Mouse (Mus musculus) cortical plate, adult 2 months (tissue): ENCODE data around the gene Pnkd. TPM values are rescaled to one million over a fixed set of nuclear protein-coding genes. Genes with fewer than 3 reads are reported as not detected.

ENCODE experiments used
- H3K27ac ChIP-seq: fragments of 200-500 bp; 2 replicates; pipeline ENCODE4 v1.5.1; 2012; ENCODE audit warnings: low read length, control low read depth, inconsistent platforms; ENCODE audit not compliant: insufficient read depth
- H3K4me1 ChIP-seq: fragments of 200-500 bp; 2 replicates; pipeline ENCODE4 v1.6.1; 2011; ENCODE audit warnings: low read length; ENCODE audit not compliant: control insufficient read depth, insufficient read depth
- H3K4me3 ChIP-seq: fragments of 200-500 bp; 2 replicates; pipeline ENCODE4 v1.5.1; 2011; ENCODE audit warnings: mild to moderate bottlenecking, low read length, control low read depth; ENCODE audit not compliant: insufficient read depth
- CTCF ChIP-seq: fragments of 200-500 bp; IDR thresholded peaks from 2 replicates; pipeline ENCODE4 v1.5.1; 2011; ENCODE audit warnings: mild to moderate bottlenecking, control low read depth, low read length; ENCODE audit not compliant: insufficient read depth; ENCODE audit errors: extremely low read depth
- POLR2A ChIP-seq: fragments of 200-500 bp; IDR thresholded peaks from 2 replicates; pipeline ENCODE4 v1.6.1; 2011; ENCODE audit warnings: mild to moderate bottlenecking, low read length, control low read depth; ENCODE audit not compliant: insufficient read depth; ENCODE audit errors: extremely low read depth
- polyA plus RNA-seq: library from polyadenylated mRNA; depleted of rRNA; stranded (reverse); fragments of >200 nt; gene quantifications from 2 replicates; pipeline ENCODE4 v1.2.3, GENCODE M21; 2012

Pnkd gene
- polyA plus RNA-seq, 1 experiment: 138 TPM

GRCm38 (mm10) chr1:74381588-74382021 lies 96.9 kb downstream of the Pnkd start:
- no peak for TF ChIP-seq POLR2A
- no peak for TF ChIP-seq CTCF
- no peaks in the 10 kb centered on the region for H3K4me1 ChIP-seq
- no peak overlapping the region for H3K4me3 ChIP-seq
- H3K27ac ChIP-seq: no peak overlapping the region

- Histone ChIP-seq H3K4me3 (no peak overlapping the region), H3K27ac (no peak overlapping the region), H3K4me1 (no peaks in the 10 kb centered on the region)
- TF ChIP-seq POLR2A (no peak), CTCF (no peak)
Measured at GRCm38 (mm10) chr1:74383385-74383784, 98.7 kb downstream of the Pnkd start.

- Histone ChIP-seq H3K4me1 (no peaks in the 10 kb centered on the region), H3K27ac (no peak overlapping the region), H3K4me3 (no peak overlapping the region)
- TF ChIP-seq POLR2A (no peak), CTCF (no peak)
Measured at GRCm38 (mm10) chr1:74384525-74384924, 99.8 kb downstream of the Pnkd start.

- no peak for TF ChIP-seq CTCF
- no peak for TF ChIP-seq POLR2A
- Histone ChIP-seq H3K4me3 (no peak overlapping the region), H3K4me1 (no peaks in the 10 kb centered on the region), H3K27ac (no peak overlapping the region)
Measured at GRCm38 (mm10) chr1:74385064-74385463, 100.3 kb downstream of the Pnkd start.

- H3K4me3 ChIP-seq: no peak overlapping the region
- no peak overlapping the region for H3K27ac ChIP-seq
- H3K4me1 ChIP-seq: no peaks in the 10 kb centered on the region
- TF ChIP-seq POLR2A (no peak), CTCF (no peak)
Measured at GRCm38 (mm10) chr1:74385531-74385930, 100.8 kb downstream of the Pnkd start.

- Histone ChIP-seq H3K27ac (peak overlapping the region; percentile 96), H3K4me1 (no peaks in the 10 kb centered on the region), H3K4me3 (peak overlapping the region; percentile 57)
- TF ChIP-seq CTCF (no peak), POLR2A (no peak)
Measured at GRCm38 (mm10) chr1:74386363-74386713, 101.6 kb downstream of the Pnkd start.

- TF ChIP-seq POLR2A: peak; percentile 23; the same call in 1 of the 2 replicates
- peak; percentile 31; the same call in 1 of the 2 replicates for TF ChIP-seq CTCF
- Histone ChIP-seq H3K4me1 (no peaks in the 10 kb centered on the region), H3K27ac (peak overlapping the region; percentile 96), H3K4me3 (peak overlapping the region; percentile 57)
Measured at GRCm38 (mm10) chr1:74386714-74387385, 102.1 kb downstream of the Pnkd start.

GRCm38 (mm10) chr1:74387386-74387988 lies 102.8 kb downstream of the Pnkd start:
- Histone ChIP-seq H3K4me3 (peak overlapping the region; percentile 57), H3K4me1 (no peaks in the 10 kb centered on the region), H3K27ac (peak overlapping the region; percentile 96)
- TF ChIP-seq CTCF: no peak
- no peak for TF ChIP-seq POLR2A

- Histone ChIP-seq H3K4me3 (no peak overlapping the region), H3K4me1 (no peaks in the 10 kb centered on the region), H3K27ac (no peak overlapping the region)
- TF ChIP-seq POLR2A (no peak), CTCF (no peak)
Measured at GRCm38 (mm10) chr1:74388398-74388920, 103.7 kb downstream of the Pnkd start.

- TF ChIP-seq CTCF (no peak), POLR2A (no peak)
- H3K4me3 ChIP-seq: no peak overlapping the region
- H3K4me1 ChIP-seq: no peaks in the 10 kb centered on the region
- no peak overlapping the region for H3K27ac ChIP-seq
Measured at GRCm38 (mm10) chr1:74389831-74390286, 105.1 kb downstream of the Pnkd start.
